In genomic region chr2:18343464-18343863, GRCm38 (mm10) we compare ENCODE assay signal across 12 mouse cellular contexts. TPM values are rescaled to one million over a fixed set of nuclear protein-coding genes. Genes with fewer than 3 reads are reported as not detected.
DNase-seq lines count a peak whose midpoint lies in the region; ATAC-seq and TF ChIP-seq lines count a peak whose summit lies in the region.
"Had no signal": no experiment of that assay in that cellular context is flagged by ENCODE, and none has a peak within 500 bp of the region (broad histone marks: within the 10 kb centered on the region; RNA-seq: fewer than 3 reads in every experiment).

No protein-coding gene starts in this region.

- H3K27ac ChIP-seq in neural tube, embryonic 13.5 days (replicated peaks): no peak overlapping the region
- H3K27ac ChIP-seq in neural tube, embryonic 15.5 days (replicated peaks): no peak overlapping the region
- H3K27ac ChIP-seq in forebrain, embryonic 16.5 days (ENCODE audit: low read length): no peak overlapping the region
- no peak overlapping the region for H3K27ac ChIP-seq in stomach, postnatal 0 days (replicated peaks)
- H3K27ac ChIP-seq: embryonic facial prominence, embryonic 15.5 days; lung, embryonic 15.5 days had no signal

- no peak for TF ChIP-seq EP300 in stomach, postnatal 0 days (optimal IDR thresholded peaks at IDR 0.05)

- WGBS in neural tube, embryonic 13.5 days: 57% methylated on average over 2 of the region's 2 CpGs
- WGBS in neural tube, embryonic 15.5 days: 50% methylated on average over 2 of the region's 2 CpGs
- 46% methylated on average over 2 of the region's 2 CpGs for WGBS in forebrain, embryonic 16.5 days
- WGBS in stomach, postnatal 0 days: 59% methylated on average over 2 of the region's 2 CpGs

- H3K9me3 ChIP-seq in neural tube, embryonic 13.5 days: no peaks in the 10 kb centered on the region
- H3K9me3 ChIP-seq in neural tube, embryonic 15.5 days (replicated peaks): no peaks in the 10 kb centered on the region
- no peaks in the 10 kb centered on the region for H3K9me3 ChIP-seq in forebrain, embryonic 16.5 days (ENCODE audit: control insufficient read depth, low read length)
- no peaks in the 10 kb centered on the region for H3K9me3 ChIP-seq in stomach, postnatal 0 days (ENCODE audit: control insufficient read depth, low read length)
- H3K9me3 ChIP-seq: embryonic facial prominence, embryonic 15.5 days; G1E; lung, embryonic 15.5 days had no signal

- no peaks in the 10 kb centered on the region for H3K27me3 ChIP-seq in neural tube, embryonic 13.5 days
- H3K27me3 ChIP-seq in neural tube, embryonic 15.5 days (replicated peaks): no peaks in the 10 kb centered on the region
- H3K27me3 ChIP-seq in forebrain, embryonic 16.5 days (replicated peaks; ENCODE audit: control insufficient read depth, insufficient read depth, low read length): no peaks in the 10 kb centered on the region
- no peaks in the 10 kb centered on the region for H3K27me3 ChIP-seq in stomach, postnatal 0 days (ENCODE audit: control insufficient read depth, insufficient read depth, low read length)
- H3K27me3 ChIP-seq: embryonic facial prominence, embryonic 15.5 days; lung, embryonic 15.5 days had no signal

- H3K9ac ChIP-seq in neural tube, embryonic 13.5 days: no peak overlapping the region
- no peak overlapping the region for H3K9ac ChIP-seq in neural tube, embryonic 15.5 days (replicated peaks)
- no peak overlapping the region for H3K9ac ChIP-seq in forebrain, embryonic 16.5 days (replicated peaks; ENCODE audit: low read depth, low read length)
- no peak overlapping the region for H3K9ac ChIP-seq in stomach, postnatal 0 days (ENCODE audit: low read length)
- H3K9ac ChIP-seq: embryonic facial prominence, embryonic 15.5 days; lung, embryonic 15.5 days had no signal

- DNase-seq in frontal cortex, postnatal 14 days (ENCODE audit: low spot score in 2 of 2): no peak
- DNase-seq in stomach, postnatal 0 days (ENCODE audit: low spot score): no peak
- no peak for DNase-seq in spleen, adult 12 weeks (ENCODE audit: low spot score)
- no peak for DNase-seq in urinary bladder, postnatal 10 days (ENCODE audit: low spot score)
- DNase-seq: kidney, adult 11 months had no signal

- peak; percentile 68 for TF ChIP-seq CTCF in stomach, postnatal 0 days (IDR thresholded peaks at IDR 0.05; ENCODE audit: low read depth)

- no peaks in the 10 kb centered on the region for H3K4me1 ChIP-seq in neural tube, embryonic 13.5 days (replicated peaks)
- H3K4me1 ChIP-seq in neural tube, embryonic 15.5 days: no peaks in the 10 kb centered on the region
- H3K4me1 ChIP-seq in forebrain, embryonic 16.5 days (replicated peaks; ENCODE audit: control insufficient read depth, insufficient read depth, low read length): no peaks in the 10 kb centered on the region
- no peaks in the 10 kb centered on the region for H3K4me1 ChIP-seq in stomach, postnatal 0 days (replicated peaks; ENCODE audit: control insufficient read depth, insufficient read depth)
- H3K4me1 ChIP-seq: embryonic facial prominence, embryonic 15.5 days; lung, embryonic 15.5 days had no signal

- H3K4me3 ChIP-seq in neural tube, embryonic 13.5 days: no peak overlapping the region
- no peak overlapping the region for H3K4me3 ChIP-seq in neural tube, embryonic 15.5 days (replicated peaks)
- H3K4me3 ChIP-seq in forebrain, embryonic 16.5 days (replicated peaks; ENCODE audit: low read length): no peak overlapping the region
- H3K4me3 ChIP-seq in stomach, postnatal 0 days (ENCODE audit: low read depth, low read length): no peak overlapping the region
- H3K4me3 ChIP-seq: embryonic facial prominence, embryonic 15.5 days; lung, embryonic 15.5 days had no signal

- ATAC-seq in frontal cortex, adult (ENCODE audit: low TSS enrichment): peak; percentile 77
- ATAC-seq in neural tube, embryonic 13.5 days (ENCODE audit: low read depth): peak; percentile 23; the same call in 1 of the 2 replicates
- ATAC-seq in neural tube, embryonic 15.5 days (ENCODE audit: low FRiP score): no peak
- ATAC-seq in forebrain, embryonic 16.5 days: peak; percentile 80
- no peak for ATAC-seq in stomach, postnatal 0 days (ENCODE audit: low FRiP score, low TSS enrichment)

- H3K4me2 ChIP-seq in neural tube, embryonic 13.5 days: no peak overlapping the region
- H3K4me2 ChIP-seq in neural tube, embryonic 15.5 days: no peak overlapping the region
- no peak overlapping the region for H3K4me2 ChIP-seq in forebrain, embryonic 16.5 days (ENCODE audit: low read length)
- H3K4me2 ChIP-seq in stomach, postnatal 0 days (replicated peaks; ENCODE audit: low read depth): no peak overlapping the region
- H3K4me2 ChIP-seq: embryonic facial prominence, embryonic 15.5 days; lung, embryonic 15.5 days had no signal

- no peaks in the 10 kb centered on the region for H3K36me3 ChIP-seq in neural tube, embryonic 13.5 days
- H3K36me3 ChIP-seq in neural tube, embryonic 15.5 days: no peaks in the 10 kb centered on the region
- no peaks in the 10 kb centered on the region for H3K36me3 ChIP-seq in forebrain, embryonic 16.5 days (ENCODE audit: control insufficient read depth, insufficient read depth)
- no peaks in the 10 kb centered on the region for H3K36me3 ChIP-seq in stomach, postnatal 0 days (ENCODE audit: control insufficient read depth, insufficient read depth, low read length)
- H3K36me3 ChIP-seq: lung, embryonic 15.5 days had no signal

RNA-seq across cellular contexts. Expression of gene Dnajc1, which starts 49.2 kb away (rescaled TPM):
- 23.4 and 24.2 TPM in 2 replicates for polyA plus RNA-seq in neural tube, embryonic 13.5 days (2015; fragmentation: Nextera tagmentation; extraction: Ambion mirVana)
- 22.6 and 25.3 TPM in 2 replicates for polyA plus RNA-seq in neural tube, embryonic 15.5 days (2015; fragmentation: Nextera tagmentation; extraction: Ambion mirVana)
- polyA plus RNA-seq in forebrain, embryonic 16.5 days (2015; fragmentation: Nextera tagmentation; extraction: Ambion mirVana): 27.4 and 28.5 TPM in 2 replicates
- 34.4 and 34.5 TPM in 2 replicates for polyA plus RNA-seq in stomach, postnatal 0 days (2015; fragmentation: Nextera tagmentation; extraction: Ambion mirVana)

Comparison
In these comparisons a context has a peak if more than half of its experiments do, and no peak if none do; other contexts are left out.
1. ATAC-seq: peak in frontal cortex, adult (single experiment), neural tube, embryonic 13.5 days (single experiment) and forebrain, embryonic 16.5 days (single experiment); none in neural tube, embryonic 15.5 days (single experiment) and stomach, postnatal 0 days (single experiment).